Mouse (Mus musculus): ENCODE measurements around the gene Gclc.

DNA sequence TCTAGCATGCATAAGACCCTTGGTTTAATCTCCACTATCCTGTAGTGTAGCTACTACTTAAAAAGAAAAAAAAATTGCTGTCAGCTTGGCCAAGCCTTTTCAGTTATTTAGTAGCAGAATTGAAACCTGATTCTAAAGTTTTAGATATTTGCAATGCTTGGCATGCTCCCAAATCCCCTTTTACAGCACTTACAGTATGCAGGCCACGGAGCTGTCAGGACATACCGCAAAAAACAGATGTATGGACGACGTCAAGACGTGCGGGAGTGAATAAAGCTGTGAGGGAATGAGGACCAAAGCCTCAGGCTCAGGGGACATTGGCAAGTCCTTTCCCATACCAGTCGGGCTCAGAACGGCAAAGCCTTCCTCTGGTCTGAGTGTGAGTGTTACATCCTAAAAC is 4.1 kb downstream of the Gclc start:
- TF ChIP-seq CTCF (IDR thresholded peaks at IDR 0.05; ENCODE audit: extremely low read depth, insufficient read depth, low read length) = no peak
- no peak for TF ChIP-seq POLR2A (IDR thresholded peaks at IDR 0.05; ENCODE audit: extremely low read depth, insufficient read depth, low read length)

Measured in cortical plate, adult 2 months (tissue).